Mouse (Mus musculus) MEL (cell line): ENCODE measurements around the gene Ggct. TPM values are rescaled to one million over a fixed set of nuclear protein-coding genes. Genes with fewer than 3 reads are reported as not detected.

Experiments used
- DNase-seq: peaks from one replicate; pipeline ENCODE4 v3.0.0; 2011; ENCODE audit warnings: low read depth, low spot score
- H3K27ac ChIP-seq: 2 replicates; pipeline ENCODE4 v1.5.1; 2012; ENCODE audit warnings: low read depth, mild to moderate bottlenecking, control low read depth, low read length, moderate library complexity; ENCODE audit not compliant: control insufficient read depth
- H3K27me3 ChIP-seq, 2 experiments: fragments of 150-350 bp in 1 of 2; sonication (generic) in 1 of 2; 2 replicates each; pipeline ENCODE4 v1.6.1; 2012; ENCODE audit warnings: low read length in 2 of 2, mild to moderate bottlenecking in 2 of 2, improper control_type of control experiment in 1 of 2, moderate library complexity in 1 of 2; ENCODE audit not compliant: insufficient read depth in 2 of 2, control insufficient read depth in 1 of 2
- H3K36me3 ChIP-seq, 2 experiments: 2 replicates each; pipeline ENCODE4 v1.6.1; 2012 to 2014; ENCODE audit warnings: low read length in 2 of 2, improper control_type of control experiment in 1 of 2, inconsistent platforms in 1 of 2, mild to moderate bottlenecking in 1 of 2; ENCODE audit not compliant: insufficient read depth in 2 of 2, control insufficient read depth in 1 of 2
- H3K4me1 ChIP-seq, 2 experiments: fragments of 150-350 bp in 1 of 2; sonication (generic) in 1 of 2; 2 replicates each; pipeline ENCODE4 v1.6.1; 2012; ENCODE audit warnings: low read length in 2 of 2, improper control_type of control experiment in 1 of 2, mild to moderate bottlenecking in 1 of 2; ENCODE audit not compliant: insufficient read depth in 2 of 2, control insufficient read depth in 1 of 2
- H3K4me3 ChIP-seq, 2 experiments: fragments of 150-350 bp in 1 of 2; sonication (generic) in 1 of 2; 2 replicates each; pipeline ENCODE4 v1.5.1; 2012; ENCODE audit warnings: low read depth in 2 of 2, low read length in 2 of 2, mild to moderate bottlenecking in 2 of 2, moderate library complexity in 2 of 2, control low read depth in 1 of 2, improper control_type of control experiment in 1 of 2; ENCODE audit not compliant: control insufficient read depth in 1 of 2, insufficient read depth in 1 of 2
- H3K79me2 ChIP-seq: 2 replicates; pipeline ENCODE4 v1.6.1; 2012; ENCODE audit warnings: mild to moderate bottlenecking, low read length, moderate library complexity; ENCODE audit not compliant: control insufficient read depth, poor library complexity, insufficient read depth
- H3K9ac ChIP-seq: 2 replicates; pipeline ENCODE4 v1.6.1; 2012; ENCODE audit warnings: low read depth, mild to moderate bottlenecking, control low read depth, low read length, moderate library complexity; ENCODE audit not compliant: control insufficient read depth, poor library complexity, severe bottlenecking
- H3K9me3 ChIP-seq: fragments of 150-350 bp; sonication (generic); replicated peaks from 2 replicates; pipeline ENCODE4 v1.6.1; 2012; ENCODE audit warnings: mild to moderate bottlenecking, low read length, improper control_type of control experiment, moderate library complexity; ENCODE audit not compliant: insufficient read depth
- ELF1 ChIP-seq: IDR thresholded peaks from 2 replicates; pipeline ENCODE4 v1.6.1; 2014; ENCODE audit warnings: low read depth, mild to moderate bottlenecking, inconsistent platforms, low read length, improper control_type of control experiment, moderate library complexity
- EP300 ChIP-seq, 2 experiments: IDR thresholded peaks; 2 replicates each; pipeline ENCODE4 v1.6.1; 2011; ENCODE audit warnings: improper control_type of control experiment in 2 of 2, low read length in 2 of 2, low read depth in 1 of 2, mild to moderate bottlenecking in 1 of 2
- ETS1 ChIP-seq: IDR thresholded peaks from 2 replicates; pipeline ENCODE4 v1.6.1; 2012; ENCODE audit warnings: low read depth, mild to moderate bottlenecking, inconsistent platforms, low read length, improper control_type of control experiment, moderate library complexity
- GABPA ChIP-seq: IDR thresholded peaks from 2 replicates; pipeline ENCODE4 v1.6.1; 2012; ENCODE audit warnings: low read depth, mild to moderate bottlenecking, inconsistent platforms, low read length, improper control_type of control experiment, moderate library complexity
- MEF2A ChIP-seq: IDR thresholded peaks from 2 replicates; pipeline ENCODE4 v1.6.1; 2014; ENCODE audit warnings: low read depth, mild to moderate bottlenecking, inconsistent platforms, low read length, improper control_type of control experiment; ENCODE audit not compliant: poor library complexity, insufficient replicate concordance, severe bottlenecking; ENCODE audit errors: extremely low read depth
- MYB ChIP-seq: IDR thresholded peaks from 2 replicates; pipeline ENCODE4 v1.6.1; 2011; ENCODE audit warnings: mild to moderate bottlenecking, low read depth, low read length, improper control_type of control experiment
- NRF1 ChIP-seq: IDR thresholded peaks from 2 replicates; pipeline ENCODE4 v1.6.1; 2014; ENCODE audit warnings: low read depth, mild to moderate bottlenecking, inconsistent platforms, low read length, improper control_type of control experiment, moderate library complexity; ENCODE audit not compliant: poor library complexity, insufficient read depth, severe bottlenecking
- RCOR1 ChIP-seq: IDR thresholded peaks from 2 replicates; pipeline ENCODE4 v1.6.1; 2012; ENCODE audit warnings: low read depth, mild to moderate bottlenecking, inconsistent platforms, low read length, improper control_type of control experiment
- SIN3A ChIP-seq: IDR thresholded peaks from 2 replicates; pipeline ENCODE4 v1.6.1; 2012; ENCODE audit warnings: low read length, improper control_type of control experiment, inconsistent platforms
- USF1 ChIP-seq: IDR thresholded peaks from 2 replicates; pipeline ENCODE4 v1.6.1; 2014; ENCODE audit warnings: low read depth, mild to moderate bottlenecking, inconsistent platforms, low read length, improper control_type of control experiment, moderate library complexity
- polyA plus RNA-seq, 2 experiments: library from polyadenylated mRNA; stranded (reverse) in 1 of 2; unstranded in 1 of 2; fragments of >175 nt in 1 of 2; fragments of >200 nt in 1 of 2; gene quantifications; 2 replicates each; pipeline versions ENCODE4 v1.2.1 to v1.2.4; 2012; ENCODE audit warnings: low replicate concordance in 2 of 2, low read depth in 1 of 2; ENCODE audit not compliant: insufficient read length in 2 of 2, insufficient read depth in 1 of 2, missing spikeins in 1 of 2
- total RNA-seq: library from RNA; depleted of rRNA; stranded (reverse); fragments of 300-350 nt; gene quantifications from 2 replicates; pipeline ENCODE4 v1.2.3, GENCODE M21; 2012

Ggct gene
- total and polyA plus RNA-seq, 3 experiments: 23.7 to 41.6 TPM; not detected in 1

DNA sequence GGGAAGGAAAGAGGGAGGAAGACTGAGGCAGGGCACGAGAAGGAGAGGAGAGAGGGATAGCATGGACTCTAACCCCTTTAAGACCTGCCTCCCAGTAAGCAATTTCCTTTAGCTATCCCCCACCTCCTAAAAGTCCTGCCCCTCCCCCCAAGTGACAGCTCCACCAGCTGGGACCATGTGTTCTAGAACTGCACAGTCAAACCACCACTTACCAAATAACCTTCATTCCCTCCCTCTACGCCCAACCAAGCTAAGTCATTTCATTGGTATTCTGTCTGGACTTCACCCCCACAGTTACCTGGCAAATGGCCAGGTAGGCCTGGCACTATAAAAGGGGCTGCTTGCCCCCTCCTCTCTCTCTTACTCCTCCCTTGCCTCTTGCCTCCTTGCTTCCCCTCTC is 34.9 kb upstream of the Ggct start:
- H3K4me3 ChIP-seq: no peak overlapping the region
- H3K36me3 ChIP-seq: no peaks in the 10 kb centered on the region
- H3K27me3 ChIP-seq: no peaks in the 10 kb centered on the region
- no peak overlapping the region for H3K27ac ChIP-seq
- H3K79me2 ChIP-seq: no peaks in the 10 kb centered on the region
- DNase-seq: no peak
- no peaks in the 10 kb centered on the region for H3K9me3 ChIP-seq
- H3K9ac ChIP-seq: no peak overlapping the region
- no peaks in the 10 kb centered on the region for H3K4me1 ChIP-seq
- TF ChIP-seq ETS1: no peak
- no peak for TF ChIP-seq SIN3A
- TF ChIP-seq, all 39 proteins: peak for 0

DNA sequence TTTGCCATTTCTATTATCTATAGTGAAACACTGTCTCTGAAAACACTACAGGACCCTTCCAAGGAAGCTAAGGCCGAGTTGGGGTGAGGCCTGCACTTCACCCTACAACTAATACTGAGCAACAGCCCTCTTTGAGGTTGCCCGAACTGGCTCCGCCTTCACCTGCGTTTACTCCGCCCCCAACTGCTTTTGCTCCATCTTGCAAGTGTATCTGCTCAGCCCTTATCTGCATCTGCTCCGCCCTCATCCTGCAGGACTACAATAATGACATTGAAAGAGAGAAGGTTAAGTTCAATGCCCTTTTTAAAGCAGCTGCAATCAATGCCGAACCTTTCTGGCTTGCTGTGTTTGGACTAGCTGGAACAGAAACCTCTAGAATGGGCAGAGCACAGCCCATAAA is 29.1 kb upstream of the Ggct start:
- no peaks in the 10 kb centered on the region for H3K36me3 ChIP-seq
- TF ChIP-seq ELF1: no peak
- TF ChIP-seq USF1: no peak
- TF ChIP-seq MEF2A: no peak
- no peak for TF ChIP-seq MYB
- TF ChIP-seq, all 39 proteins: peak for 0
- no peak overlapping the region for H3K27ac ChIP-seq
- H3K9me3 ChIP-seq: no peaks in the 10 kb centered on the region
- peak; percentile 37 for DNase-seq
- H3K9ac ChIP-seq: no peak overlapping the region
- H3K27me3 ChIP-seq: no peaks in the 10 kb centered on the region
- no peaks in the 10 kb centered on the region for H3K79me2 ChIP-seq
- H3K4me1 ChIP-seq: peaks cover 0 to 3% of the 10 kb centered on the region in 2 experiments; a peak in 1 of 4 replicates
- no peak overlapping the region for H3K4me3 ChIP-seq

- TF ChIP-seq NRF1 (no peak), ELF1 (no peak), GABPA (no peak), RCOR1 (no peak), EP300 (IDR thresholded peaks at IDR 0.05; ENCODE audit: low read depth in 1 of 2, low read length in 2 of 2) (no peak)
- TF ChIP-seq, all 39 proteins: peak for 0
- no peak overlapping the region for H3K27ac ChIP-seq
- H3K27me3 ChIP-seq: no peaks in the 10 kb centered on the region
- no peak overlapping the region for H3K4me3 ChIP-seq
- no peak overlapping the region for H3K9ac ChIP-seq
- H3K36me3 ChIP-seq: peaks cover 0 to 2% of the 10 kb centered on the region in 2 experiments; a peak in 1 of 4 replicates
- no peak for DNase-seq
- H3K4me1 ChIP-seq: peaks cover 0 to 3% of the 10 kb centered on the region in 2 experiments; a peak in 1 of 4 replicates
- no peaks in the 10 kb centered on the region for H3K9me3 ChIP-seq
- H3K79me2 ChIP-seq: no peaks in the 10 kb centered on the region
Observed at GRCm38 (mm10) chr6:55018417-55018816, 25.7 kb upstream of the Ggct start.
